Mouse (Mus musculus) embryonic facial prominence, embryonic 15.5 days (tissue): ENCODE results near the gene Rplp0. TPM values are rescaled to one million over a fixed set of nuclear protein-coding genes. Genes with fewer than 3 reads are reported as not detected.
A peak's percentile ranks its signal among the peaks of the same experiment; 100 is the strongest.

Source experiments
- ATAC-seq: fragments of 200-750 bp; cut with Nextera tagmentation; 2 replicates; pipeline ENCODE4 v1.8.0; 2017; ENCODE audit warnings: low read depth, moderate TSS enrichment; ENCODE audit not compliant: insufficient number of reproducible peaks, low FRiP score, low TSS enrichment
- H3K27ac ChIP-seq: fragments of 300-500 bp; sonication (generic); replicated peaks from 2 replicates; pipeline ENCODE4 v1.5.1; 2015; ENCODE audit warnings: mild to moderate bottlenecking, inconsistent platforms
- H3K27me3 ChIP-seq: fragments of 300-500 bp; sonication (generic); 2 replicates; pipeline ENCODE4 v1.6.1; 2015; ENCODE audit warnings: inconsistent platforms
- H3K36me3 ChIP-seq: fragments of 300-500 bp; sonication (generic); 2 replicates; pipeline ENCODE4 v1.6.1; 2015; ENCODE audit warnings: mild to moderate bottlenecking, inconsistent platforms
- H3K4me1 ChIP-seq: fragments of 300-500 bp; sonication (generic); 2 replicates; pipeline ENCODE4 v1.6.1; 2015; ENCODE audit warnings: inconsistent platforms
- H3K4me2 ChIP-seq: fragments of 300-500 bp; sonication (generic); replicated peaks from 2 replicates; pipeline ENCODE4 v1.6.1; 2015; ENCODE audit warnings: mild to moderate bottlenecking, inconsistent platforms
- H3K4me3 ChIP-seq: fragments of 300-500 bp; sonication (generic); replicated peaks from 2 replicates; pipeline ENCODE4 v1.5.1; 2015; ENCODE audit warnings: mild to moderate bottlenecking, inconsistent platforms
- H3K9ac ChIP-seq: fragments of 300-500 bp; sonication (generic); 2 replicates; pipeline ENCODE4 v1.6.1; 2015; ENCODE audit warnings: inconsistent platforms
- H3K9me3 ChIP-seq: fragments of 300-500 bp; sonication (generic); replicated peaks from 2 replicates; pipeline ENCODE4 v1.6.1; 2016; ENCODE audit warnings: inconsistent platforms
- WGBS: fragments of 180-500 bp; shearing (Covaris S2); methylation state at CpG from one replicate; pipeline ENCODE4 v1.1.7; 2015; 5-methylcytosine and 5-hydroxymethylcytosine counted together
- polyA plus RNA-seq: library from polyadenylated mRNA; unstranded; fragments of >200 nt; fragmentation: Nextera tagmentation; extraction: Ambion mirVana; gene quantifications from 2 replicates; pipeline ENCODE4 v1.2.1, GENCODE M21; 2015

The Rplp0 gene
- polyA plus RNA-seq, 1 experiment from 2014 or later, result 1,780 TPM

DNA sequence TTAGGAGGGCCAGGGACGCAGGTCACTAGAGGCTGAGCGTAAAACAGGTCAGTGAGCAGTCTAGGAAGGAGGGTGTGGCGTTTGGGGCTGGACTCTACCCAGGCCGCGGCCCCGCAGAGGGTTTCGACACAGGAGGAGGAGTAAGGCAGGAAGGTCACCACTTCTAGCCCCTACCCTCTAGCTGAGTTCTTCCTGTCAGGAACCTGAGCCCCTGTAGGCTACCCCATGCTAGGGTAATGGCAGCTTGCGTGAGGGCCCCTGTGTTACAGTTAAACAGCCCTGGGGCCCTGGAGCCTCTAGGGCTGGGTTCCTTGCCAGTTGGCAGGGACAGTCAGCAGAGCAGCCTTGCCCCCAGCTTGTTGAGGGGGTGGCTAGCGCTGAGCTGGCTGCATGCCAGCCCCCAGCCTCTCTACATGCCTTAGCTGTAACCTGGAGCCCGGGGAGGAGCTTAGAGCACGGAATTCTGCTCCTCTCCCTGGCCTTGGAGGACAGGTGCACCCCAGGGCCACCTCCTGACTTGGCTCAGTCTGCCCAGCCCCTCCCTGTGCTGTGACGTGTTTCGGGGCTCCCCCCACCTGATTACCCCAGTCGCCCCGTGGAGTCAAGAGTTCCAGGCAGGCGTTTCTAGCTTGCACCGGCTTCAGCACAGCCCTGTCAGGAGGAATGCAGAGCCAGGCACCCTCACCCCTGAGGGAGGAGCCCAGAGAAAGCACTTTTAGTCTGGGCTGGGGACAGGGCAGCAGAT, 15.6 kb upstream of the Rplp0 start:
- H3K4me1 ChIP-seq, result peaks cover 63% of the 10 kb centered on the region
- H3K9me3 ChIP-seq, result no peaks in the 10 kb centered on the region
- ATAC-seq, result peak; percentile 64
- H3K36me3 ChIP-seq, result peaks cover 41% of the 10 kb centered on the region
- WGBS, result 28% methylated on average over 17 of the region's 17 CpGs
- peak overlapping the region; percentile 28 for H3K4me2 ChIP-seq
- peak overlapping the region; percentile 71 for H3K27ac ChIP-seq
- no peak overlapping the region for H3K4me3 ChIP-seq
- no peaks in the 10 kb centered on the region for H3K27me3 ChIP-seq
- no peak overlapping the region for H3K9ac ChIP-seq

DNA sequence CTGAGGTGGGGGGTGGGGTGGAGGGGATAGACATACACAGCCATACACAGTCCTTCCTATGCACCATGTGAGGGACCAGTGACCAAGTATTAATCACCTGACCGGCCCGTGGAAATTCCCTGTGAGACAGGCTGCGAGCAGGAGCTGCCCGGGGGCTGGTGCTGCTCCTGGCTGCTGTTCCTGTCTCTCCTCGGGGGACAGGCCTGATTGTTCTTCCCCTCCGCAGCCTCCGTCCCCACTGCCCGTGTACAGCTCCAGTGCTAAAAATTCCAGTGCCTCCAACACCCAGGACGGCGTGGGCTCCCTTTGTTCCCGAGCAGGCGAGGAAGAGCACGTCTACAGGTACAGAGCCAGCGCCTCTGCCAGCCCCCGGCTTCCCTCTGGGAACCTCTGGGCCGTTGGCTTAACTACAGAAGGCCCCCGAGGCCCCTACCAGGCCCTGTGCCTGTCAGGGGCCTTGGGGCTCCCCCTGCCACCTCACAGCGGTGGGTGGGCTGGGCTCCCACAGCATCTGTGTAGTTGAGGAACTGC, 14.5 kb upstream of the Rplp0 start:
- WGBS, result 47% methylated on average over 18 of the region's 18 CpGs
- no peak overlapping the region for H3K4me2 ChIP-seq

DNA sequence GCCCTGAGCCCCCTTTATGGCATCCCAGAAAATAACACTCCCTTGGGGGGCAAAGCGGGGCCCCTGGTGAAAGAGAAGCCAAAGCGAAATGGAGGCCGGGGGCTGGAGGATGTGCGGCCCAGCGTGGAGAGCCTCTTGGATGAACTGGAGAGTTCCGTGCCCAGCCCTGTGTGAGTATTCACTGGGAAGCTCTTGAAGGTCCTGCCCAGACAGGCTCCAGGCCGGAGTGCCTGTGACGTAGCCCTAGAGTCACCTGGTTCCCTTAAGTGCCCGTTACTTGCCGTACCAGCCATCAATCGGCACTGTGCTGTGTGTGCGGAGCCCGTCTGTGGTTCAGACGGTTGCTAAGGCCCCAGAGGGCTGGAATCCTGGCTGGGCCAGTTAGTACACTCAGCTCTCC, 13.6 kb upstream of the Rplp0 start:
- Histone ChIP-seq H3K9ac (no peak overlapping the region), H3K9me3 (no peaks in the 10 kb centered on the region), H3K4me1 (peaks cover 54% of the 10 kb centered on the region), H3K4me2 (no peak overlapping the region), H3K27me3 (no peaks in the 10 kb centered on the region), H3K36me3 (peaks cover 57% of the 10 kb centered on the region), H3K4me3 (no peak overlapping the region), H3K27ac (no peak overlapping the region)
- no peak for ATAC-seq
- WGBS, result 78% methylated on average over 14 of the region's 14 CpGs

More for the DNA sequence above, 14.5 kb upstream of the Rplp0 start:
- H3K9ac ChIP-seq, result no peak overlapping the region
- H3K9me3 ChIP-seq, result no peaks in the 10 kb centered on the region
- no peak overlapping the region; the same call in 1 of the 2 replicates for H3K27ac ChIP-seq
- no peaks in the 10 kb centered on the region for H3K27me3 ChIP-seq
- peaks cover 51% of the 10 kb centered on the region for H3K36me3 ChIP-seq
- H3K4me3 ChIP-seq, result no peak overlapping the region
- H3K4me1 ChIP-seq, result peaks cover 54% of the 10 kb centered on the region
- ATAC-seq, result no peak

DNA sequence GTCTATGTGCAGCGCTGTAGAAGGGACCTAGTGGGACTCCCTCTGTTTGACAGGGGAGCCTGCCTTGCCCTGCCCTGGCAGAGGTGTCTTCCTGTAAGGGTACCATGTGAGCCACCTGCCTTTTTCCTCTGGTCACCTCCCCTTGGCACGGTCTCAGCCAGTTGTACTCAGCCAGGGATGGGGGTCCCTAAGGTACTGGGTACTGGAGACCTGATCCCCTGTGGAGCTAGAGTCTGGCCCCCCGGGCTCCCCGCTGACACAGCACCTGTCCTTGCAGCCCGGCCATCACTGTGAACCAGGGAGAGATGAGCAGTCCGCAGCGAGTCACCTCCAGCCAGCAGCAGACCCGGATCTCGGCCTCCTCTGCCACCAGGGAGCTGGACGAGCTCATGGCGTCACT, 12.7 kb upstream of the Rplp0 start:
- ATAC-seq, result no peak
- Histone ChIP-seq H3K4me3 (no peak overlapping the region), H3K4me2 (no peak overlapping the region), H3K9ac (no peak overlapping the region), H3K9me3 (no peaks in the 10 kb centered on the region), H3K4me1 (peaks cover 54% of the 10 kb centered on the region), H3K27ac (0 out of 2 replicates have a peak overlapping the region, but pooled peaks have one; percentile 58), H3K36me3 (peaks cover 59% of the 10 kb centered on the region), H3K27me3 (no peaks in the 10 kb centered on the region)
- 58% methylated on average over 11 of the region's 11 CpGs for WGBS

DNA sequence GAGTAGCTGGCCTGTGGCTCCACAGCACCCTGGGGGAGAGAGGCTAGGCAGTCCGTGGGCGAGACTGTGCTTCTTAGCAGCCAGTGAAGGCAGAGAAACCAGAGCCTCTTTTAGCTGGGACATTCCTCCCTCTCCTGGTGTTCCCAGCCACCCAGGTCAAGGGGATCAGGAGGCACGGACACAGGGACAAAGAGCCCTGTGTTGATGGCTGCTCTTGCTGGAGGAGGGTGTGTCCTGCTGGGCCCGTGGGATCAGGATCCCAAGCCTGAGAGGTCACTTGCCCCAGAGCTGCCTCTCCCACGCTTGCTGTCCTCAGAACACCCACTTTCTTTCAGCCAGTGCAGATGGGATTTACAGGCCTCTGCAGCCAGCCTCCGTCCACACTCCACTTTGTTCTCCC, 12.3 kb upstream of the Rplp0 start:
- peak overlapping the region; percentile 58; the same call in 1 of the 2 replicates for H3K27ac ChIP-seq
- ATAC-seq, result no peak
- peaks cover 54% of the 10 kb centered on the region for H3K4me1 ChIP-seq
- no peaks in the 10 kb centered on the region for H3K9me3 ChIP-seq
- H3K9ac ChIP-seq, result no peak overlapping the region
- no peaks in the 10 kb centered on the region for H3K27me3 ChIP-seq
- 46% methylated on average over 6 of the region's 6 CpGs for WGBS
- H3K4me3 ChIP-seq, result no peak overlapping the region
- H3K36me3 ChIP-seq, result peaks cover 63% of the 10 kb centered on the region
- no peak overlapping the region for H3K4me2 ChIP-seq

DNA sequence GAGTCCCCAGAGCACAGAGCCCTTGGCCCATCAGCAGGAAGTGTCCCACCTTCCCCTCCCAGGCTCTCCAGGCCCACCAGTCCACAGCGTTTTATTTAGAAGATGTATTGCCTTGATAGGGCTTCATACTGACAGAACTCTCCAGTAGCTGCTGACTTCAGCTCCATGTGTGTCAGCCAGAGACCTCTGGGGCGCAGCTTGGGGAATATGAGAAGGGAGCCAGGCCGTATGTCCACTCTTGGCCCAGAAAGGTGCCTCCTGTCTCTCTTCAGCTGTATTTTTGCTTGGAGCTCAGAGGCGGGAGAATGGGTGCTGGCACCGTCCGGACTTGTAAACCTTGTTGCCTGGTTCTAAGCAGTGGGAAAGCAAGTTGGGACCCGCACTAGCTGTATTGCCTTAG, 11.8 kb upstream of the Rplp0 start:
- H3K4me3 ChIP-seq, result no peak overlapping the region
- H3K27me3 ChIP-seq, result no peaks in the 10 kb centered on the region
- H3K4me2 ChIP-seq, result no peak overlapping the region
- WGBS, result 59% methylated on average over 7 of the region's 7 CpGs
- ATAC-seq, result no peak
- H3K36me3 ChIP-seq, result peaks cover 68% of the 10 kb centered on the region
- peaks cover 51% of the 10 kb centered on the region for H3K4me1 ChIP-seq
- no peaks in the 10 kb centered on the region for H3K9me3 ChIP-seq
- H3K9ac ChIP-seq, result no peak overlapping the region
- peak overlapping the region; percentile 58 for H3K27ac ChIP-seq

DNA sequence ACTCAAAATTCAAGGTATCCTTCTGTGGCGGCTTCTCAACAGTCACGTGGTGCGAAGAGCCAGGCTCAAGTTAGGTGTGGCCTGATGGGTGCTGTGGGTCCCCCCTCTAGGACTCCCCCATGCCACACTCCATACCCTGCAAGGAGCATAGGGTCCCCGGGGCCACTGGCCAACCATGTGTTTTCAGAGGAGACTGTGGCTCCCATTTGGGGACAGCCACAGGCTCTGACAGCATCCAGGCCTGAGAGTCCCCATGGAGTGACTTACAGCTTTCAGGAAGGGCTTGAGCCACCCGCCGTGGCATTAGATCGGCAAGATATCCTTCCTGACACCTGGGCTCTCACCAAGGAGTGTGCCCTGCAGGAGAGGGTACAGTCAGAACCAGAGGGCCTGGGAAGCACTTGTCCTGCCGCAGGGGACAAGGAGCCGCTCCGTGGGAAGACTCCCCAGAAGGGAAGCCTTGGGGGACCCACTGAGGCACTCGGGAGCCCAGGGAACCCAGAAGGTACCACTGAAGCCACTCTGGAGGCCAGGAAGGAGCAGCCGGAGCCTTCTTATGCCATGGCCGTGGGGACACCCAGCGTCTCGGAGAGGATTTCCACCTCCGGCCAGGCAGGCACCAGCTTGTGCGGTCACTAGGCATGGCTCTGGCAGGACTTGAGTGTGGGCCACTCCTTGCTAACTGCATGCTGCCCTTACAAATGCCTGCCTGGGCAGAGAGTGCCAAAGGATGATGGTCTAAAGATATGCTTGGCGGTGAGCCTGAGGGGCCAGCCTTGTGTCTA, 10.6 kb upstream of the Rplp0 start:
- Histone ChIP-seq H3K4me2 (no peak overlapping the region), H3K9me3 (no peaks in the 10 kb centered on the region), H3K9ac (no peak overlapping the region), H3K36me3 (peaks cover 80% of the 10 kb centered on the region), H3K4me3 (no peak overlapping the region), H3K27ac (no peak overlapping the region), H3K4me1 (peaks cover 38% of the 10 kb centered on the region), H3K27me3 (no peaks in the 10 kb centered on the region)
- no peak for ATAC-seq
- 94% methylated on average over 18 of the region's 18 CpGs for WGBS

DNA sequence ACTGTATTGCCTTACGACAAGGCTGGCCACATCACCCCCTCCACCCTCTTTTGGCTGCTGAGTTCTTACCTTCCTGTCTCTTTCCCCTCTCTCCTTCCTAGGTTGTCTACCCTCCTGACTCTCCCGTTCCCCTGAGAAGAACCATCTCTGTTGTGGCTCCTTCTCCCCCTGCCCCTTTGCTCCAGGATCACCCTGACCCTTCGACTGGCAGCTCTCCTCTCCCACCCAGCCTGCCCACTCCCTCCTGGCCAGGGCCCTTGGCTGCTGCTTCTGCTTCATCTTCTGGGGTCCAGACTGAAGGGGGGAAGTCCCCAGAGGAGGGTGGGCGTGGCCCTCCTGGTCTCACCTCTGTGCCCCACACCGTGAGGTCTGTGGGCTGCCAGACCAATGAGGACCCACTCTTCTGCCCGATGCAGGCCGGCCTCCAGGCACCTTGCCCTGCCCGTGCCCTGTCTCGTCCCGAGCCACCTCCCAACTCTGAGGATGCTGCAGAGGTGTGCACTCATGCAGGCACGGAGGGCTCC, 8.7 kb upstream of the Rplp0 start:
- H3K9ac ChIP-seq, result no peak overlapping the region
- WGBS, result 82% methylated on average over 11 of the region's 11 CpGs
- peaks cover 81% of the 10 kb centered on the region for H3K36me3 ChIP-seq
- H3K27me3 ChIP-seq, result no peaks in the 10 kb centered on the region
- H3K4me1 ChIP-seq, result peaks cover 20% of the 10 kb centered on the region
- H3K4me2 ChIP-seq, result no peak overlapping the region
- ATAC-seq, result no peak
- H3K9me3 ChIP-seq, result no peaks in the 10 kb centered on the region
- H3K27ac ChIP-seq, result no peak overlapping the region
- no peak overlapping the region for H3K4me3 ChIP-seq

DNA sequence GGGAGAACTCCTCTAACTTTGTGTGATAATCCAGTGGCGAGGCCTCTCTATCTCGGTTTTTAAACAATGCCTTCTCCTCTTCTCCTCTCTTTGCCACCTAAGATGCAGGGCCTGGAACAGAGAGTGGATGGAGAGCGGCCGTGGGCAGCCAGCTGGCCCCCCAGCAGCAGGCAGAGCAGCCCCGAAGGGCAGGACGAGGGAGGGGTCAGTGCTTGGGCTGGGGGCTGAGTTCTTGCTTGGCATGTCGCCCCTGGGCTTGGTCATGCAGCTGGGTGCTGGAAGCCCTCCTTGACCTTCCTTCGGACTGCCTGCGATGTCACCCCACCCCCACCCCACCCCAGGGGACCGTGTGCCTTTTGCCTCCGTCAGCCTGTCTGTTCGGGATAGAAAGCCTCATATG, 7.9 kb upstream of the Rplp0 start:
- 76% methylated on average over 12 of the region's 12 CpGs for WGBS
- Histone ChIP-seq H3K9ac (no peak overlapping the region), H3K36me3 (peaks cover 72% of the 10 kb centered on the region), H3K4me1 (peaks cover 24% of the 10 kb centered on the region), H3K4me2 (no peak overlapping the region), H3K9me3 (no peaks in the 10 kb centered on the region), H3K27ac (no peak overlapping the region), H3K27me3 (no peaks in the 10 kb centered on the region), H3K4me3 (no peak overlapping the region)
- no peak for ATAC-seq

DNA sequence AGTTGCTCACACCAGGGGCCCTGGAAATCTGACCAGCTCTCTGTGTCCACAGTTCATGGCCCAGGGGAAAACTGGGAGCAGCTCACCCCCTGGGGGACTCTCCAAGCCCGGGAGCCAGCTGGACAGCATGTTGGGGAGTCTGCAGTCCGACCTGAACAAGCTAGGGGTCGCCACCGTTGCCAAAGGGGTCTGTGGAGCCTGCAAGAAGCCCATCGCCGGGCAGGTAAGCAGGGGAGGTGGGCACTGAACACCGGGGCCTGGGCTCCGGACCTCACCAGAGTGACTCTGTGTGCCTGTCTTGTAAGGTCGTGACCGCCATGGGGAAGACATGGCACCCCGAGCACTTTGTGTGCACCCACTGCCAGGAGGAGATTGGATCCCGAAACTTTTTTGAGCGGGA, 7.5 kb upstream of the Rplp0 start:
- H3K9ac ChIP-seq, result no peak overlapping the region
- 84% methylated on average over 13 of the region's 13 CpGs for WGBS
- no peak for ATAC-seq

DNA sequence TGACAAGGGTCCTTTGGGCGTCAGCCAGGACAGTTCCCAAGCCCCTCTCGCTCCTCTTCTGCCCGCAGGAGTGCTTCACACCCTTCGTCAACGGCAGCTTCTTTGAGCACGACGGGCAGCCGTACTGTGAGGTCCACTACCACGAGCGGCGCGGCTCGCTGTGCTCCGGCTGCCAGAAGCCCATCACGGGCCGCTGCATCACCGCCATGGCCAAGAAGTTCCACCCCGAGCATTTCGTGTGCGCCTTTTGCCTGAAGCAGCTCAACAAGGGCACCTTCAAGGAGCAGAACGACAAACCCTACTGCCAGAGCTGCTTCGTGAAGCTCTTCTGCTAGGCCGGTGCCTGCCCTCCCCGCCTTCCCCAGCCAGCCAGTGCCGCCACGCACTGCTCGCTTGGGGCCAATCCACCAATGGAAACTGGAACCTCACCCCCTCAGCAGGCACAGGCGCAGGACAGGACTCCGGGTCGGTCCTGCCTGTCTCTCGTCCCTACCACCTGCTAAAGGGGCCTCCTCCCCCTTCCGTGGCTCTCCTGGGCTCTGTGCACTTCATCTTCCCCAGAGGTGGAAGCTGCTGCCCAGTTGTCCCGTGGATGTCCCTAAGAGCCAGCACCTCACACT, 5.4 kb upstream of the Rplp0 start:
- H3K9ac ChIP-seq, result no peak overlapping the region
- peaks cover 47% of the 10 kb centered on the region for H3K36me3 ChIP-seq

More for the DNA sequence above, 7.5 kb upstream of the Rplp0 start:
- H3K4me2 ChIP-seq, result no peak overlapping the region
- no peak overlapping the region for H3K4me3 ChIP-seq
- no peaks in the 10 kb centered on the region for H3K9me3 ChIP-seq
- H3K36me3 ChIP-seq, result peaks cover 68% of the 10 kb centered on the region
- H3K4me1 ChIP-seq, result peaks cover 20% of the 10 kb centered on the region
- H3K27me3 ChIP-seq, result no peaks in the 10 kb centered on the region
- no peak overlapping the region for H3K27ac ChIP-seq

More for the DNA sequence above, 5.4 kb upstream of the Rplp0 start:
- H3K27me3 ChIP-seq, result no peaks in the 10 kb centered on the region
- peaks cover 9% of the 10 kb centered on the region; the same call in 1 of the 2 replicates for H3K4me1 ChIP-seq
- H3K4me2 ChIP-seq, result no peak overlapping the region
- H3K9me3 ChIP-seq, result no peaks in the 10 kb centered on the region
- WGBS, result 88% methylated on average over 33 of the region's 33 CpGs
- no peak for ATAC-seq
- no peak overlapping the region for H3K4me3 ChIP-seq
- no peak overlapping the region for H3K27ac ChIP-seq
